Mouse (Mus musculus) testis, adult 2 months (tissue): ENCODE data around the gene Egfem1. TPM values are rescaled to one million over a fixed set of nuclear protein-coding genes. Genes with fewer than 3 reads are reported as not detected.

Experiments
- H3K27ac ChIP-seq: fragments of 200-500 bp; 2 replicates; pipeline ENCODE4 v1.5.1; 2012; ENCODE audit warnings: low read depth, low read length; ENCODE audit not compliant: control insufficient read depth, insufficient read depth
- H3K27me3 ChIP-seq: fragments of 200-500 bp; 2 replicates; pipeline ENCODE4 v1.6.1; 2012; ENCODE audit warnings: mild to moderate bottlenecking, low read length, moderate library complexity; ENCODE audit not compliant: control insufficient read depth, insufficient read depth
- H3K36me3 ChIP-seq: fragments of 200-500 bp; 2 replicates; pipeline ENCODE4 v1.6.1; 2012; ENCODE audit warnings: mild to moderate bottlenecking, low read length; ENCODE audit not compliant: control insufficient read depth, insufficient read depth
- H3K4me1 ChIP-seq: fragments of 200-500 bp; 2 replicates; pipeline ENCODE4 v1.6.1; 2012; ENCODE audit warnings: low read length; ENCODE audit not compliant: control insufficient read depth, insufficient read depth
- H3K4me3 ChIP-seq: fragments of 200-500 bp; 2 replicates; pipeline ENCODE4 v1.5.1; 2012; ENCODE audit warnings: low read depth, mild to moderate bottlenecking, low read length, moderate library complexity, mixed read lengths; ENCODE audit not compliant: control insufficient read depth
- CTCF ChIP-seq: fragments of 200-500 bp; IDR thresholded peaks from 2 replicates; pipeline ENCODE4 v1.5.1; 2012; ENCODE audit warnings: low read depth, mild to moderate bottlenecking, inconsistent platforms, low read length, moderate library complexity; ENCODE audit not compliant: control insufficient read depth, insufficient read depth, insufficient replicate concordance
- POLR2A ChIP-seq: fragments of 200-500 bp; IDR thresholded peaks from 2 replicates; pipeline ENCODE4 v1.6.1; 2012; ENCODE audit warnings: low read depth, mild to moderate bottlenecking, inconsistent platforms, low read length, moderate library complexity; ENCODE audit not compliant: control insufficient read depth
- polyA plus RNA-seq: library from polyadenylated mRNA; depleted of rRNA; stranded (reverse); fragments of >200 nt; gene quantifications from 2 replicates; pipeline ENCODE4 v1.2.3, GENCODE M21; 2012

The Egfem1 gene
- polyA plus RNA-seq, 1 experiment, result 0.62 TPM

DNA sequence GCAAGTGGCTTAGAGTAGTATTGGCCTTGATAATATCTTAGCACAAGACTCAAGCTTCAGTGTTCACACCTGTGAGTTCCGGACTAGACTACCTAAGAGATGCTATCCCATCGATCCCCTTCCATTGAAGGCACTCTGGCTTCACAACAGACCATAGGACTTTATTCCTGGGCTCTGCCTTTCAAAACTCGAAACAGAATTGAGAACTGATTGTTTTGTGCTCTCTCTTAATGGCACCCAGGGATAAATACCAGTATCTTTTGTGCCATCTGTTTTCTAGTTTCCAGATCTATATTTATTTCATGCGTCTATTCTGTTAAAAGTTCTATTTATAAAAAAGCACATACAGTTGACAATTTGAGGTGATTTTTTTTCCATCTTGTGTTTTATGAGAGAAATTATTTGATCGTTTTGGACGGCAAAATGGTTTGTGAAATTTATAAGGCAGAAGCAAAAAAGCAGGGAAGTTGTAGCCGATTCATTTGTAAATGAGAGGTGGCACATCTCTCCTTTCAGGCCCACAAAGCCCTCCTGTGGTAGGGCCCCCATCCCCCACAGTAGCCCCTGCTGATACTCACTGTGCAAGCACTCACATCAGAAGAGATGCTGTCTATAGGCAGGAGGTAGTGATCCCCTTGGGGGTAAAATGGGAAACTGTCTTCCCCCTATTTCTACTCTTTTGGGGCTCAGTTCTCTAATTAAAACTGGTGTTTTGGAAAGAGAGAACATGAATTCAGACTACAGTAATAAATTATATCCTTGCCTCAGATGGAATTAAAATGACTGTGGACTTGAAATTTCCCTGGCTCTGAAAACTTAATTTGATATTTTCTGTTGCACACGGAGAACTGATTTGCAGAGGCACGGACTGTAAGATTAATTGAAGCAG, 53.6 kb downstream of the Egfem1 start:
- H3K4me3 ChIP-seq, result no peak overlapping the region
- no peaks in the 10 kb centered on the region for H3K27me3 ChIP-seq
- TF ChIP-seq CTCF (no peak), POLR2A (no peak)
- H3K36me3 ChIP-seq, result no peaks in the 10 kb centered on the region
- no peaks in the 10 kb centered on the region for H3K4me1 ChIP-seq
- H3K27ac ChIP-seq, result no peak overlapping the region

DNA sequence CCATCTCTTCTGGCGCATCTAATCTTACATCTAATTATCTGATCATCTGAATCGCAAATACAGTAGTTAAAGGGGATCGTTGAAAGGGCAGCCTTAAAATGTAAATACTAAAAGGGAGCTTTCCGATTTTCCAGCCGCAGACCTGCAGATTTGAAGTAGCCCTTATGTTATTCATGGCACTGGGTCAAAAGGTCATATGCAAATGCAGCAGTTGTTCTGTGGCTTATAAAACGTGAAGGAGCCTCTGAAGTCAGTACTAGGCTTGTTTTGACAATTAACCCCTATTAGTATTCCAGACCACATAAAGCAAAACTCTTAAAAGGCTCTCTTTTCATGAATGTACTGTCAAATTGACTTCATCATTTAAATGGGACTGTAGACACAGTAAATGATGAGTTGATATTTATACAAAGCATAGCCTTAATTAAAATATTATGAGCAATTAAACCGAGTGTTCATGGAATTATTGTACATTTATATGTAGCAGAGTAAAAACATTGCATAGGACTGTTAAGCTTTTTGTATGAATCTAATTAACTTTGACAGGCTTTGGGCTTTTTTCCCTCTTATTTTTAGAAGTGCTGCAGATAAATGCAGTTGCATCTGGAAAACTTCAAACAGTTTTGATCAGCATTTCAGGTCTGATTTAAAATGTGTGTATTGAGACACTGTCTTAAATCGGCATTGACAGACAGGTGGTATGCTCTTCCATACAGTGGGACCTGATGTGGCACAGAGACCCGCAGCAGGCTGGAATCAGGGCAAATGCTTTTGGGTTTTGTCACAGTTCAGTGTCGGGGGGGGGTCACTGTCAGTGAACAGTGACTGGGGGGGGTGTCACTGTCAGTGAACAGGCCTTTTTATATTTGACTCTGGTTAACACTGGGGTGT, 54.5 kb downstream of the Egfem1 start:
- Histone ChIP-seq H3K4me1 (no peaks in the 10 kb centered on the region), H3K27ac (no peak overlapping the region), H3K4me3 (no peak overlapping the region), H3K36me3 (no peaks in the 10 kb centered on the region), H3K27me3 (no peaks in the 10 kb centered on the region)
- TF ChIP-seq POLR2A, result no peak
- TF ChIP-seq CTCF, result no peak

DNA sequence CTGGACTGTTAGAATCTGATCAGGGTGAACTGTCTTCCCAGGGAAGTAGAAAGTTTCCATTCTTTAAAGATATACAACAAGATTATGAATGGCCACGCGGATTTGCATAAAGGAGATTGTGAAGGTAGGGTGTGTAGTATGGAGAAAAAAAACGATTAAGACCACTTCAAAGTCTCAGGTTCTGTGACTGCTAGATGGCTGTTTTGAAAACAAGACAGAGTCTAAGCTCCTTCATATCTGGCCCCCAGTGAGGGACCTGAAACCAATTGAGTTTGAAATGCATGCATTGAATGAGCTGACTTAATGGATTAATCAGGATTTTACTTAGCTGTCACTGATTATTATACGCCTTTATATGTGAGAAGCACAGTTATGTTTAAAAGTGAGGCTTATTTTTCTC, 86.6 kb downstream of the Egfem1 start:
- no peaks in the 10 kb centered on the region for H3K4me1 ChIP-seq

DNA sequence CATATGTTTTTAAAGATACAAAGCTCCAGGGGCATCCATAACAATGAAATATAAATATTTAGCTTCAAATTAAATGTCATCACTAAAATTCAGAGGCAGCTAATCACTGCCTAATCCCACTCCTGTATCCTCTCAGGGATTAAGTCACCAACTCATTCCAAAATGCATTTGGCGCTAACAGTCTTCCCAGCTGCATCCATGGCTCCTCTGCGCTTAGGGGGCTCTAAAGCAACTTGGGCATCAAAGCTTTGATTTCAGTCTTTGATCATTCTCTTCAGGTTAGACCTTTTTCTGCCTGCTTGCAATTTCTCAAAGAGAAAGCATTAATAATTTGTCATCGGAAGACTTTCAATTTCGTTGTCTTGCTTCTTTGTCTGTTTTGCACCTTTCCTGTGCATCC, 87.2 kb downstream of the Egfem1 start:
- H3K4me1 ChIP-seq, result no peaks in the 10 kb centered on the region
- no peaks in the 10 kb centered on the region for H3K27me3 ChIP-seq
- no peak overlapping the region for H3K4me3 ChIP-seq
- TF ChIP-seq CTCF, result no peak
- TF ChIP-seq POLR2A, result no peak
- no peaks in the 10 kb centered on the region for H3K36me3 ChIP-seq
- H3K27ac ChIP-seq, result no peak overlapping the region

More for the DNA sequence above, 86.6 kb downstream of the Egfem1 start:
- H3K27ac ChIP-seq, result no peak overlapping the region
- no peak for TF ChIP-seq POLR2A
- TF ChIP-seq CTCF, result no peak
- no peak overlapping the region for H3K4me3 ChIP-seq
- H3K27me3 ChIP-seq, result no peaks in the 10 kb centered on the region
- H3K36me3 ChIP-seq, result no peaks in the 10 kb centered on the region

DNA sequence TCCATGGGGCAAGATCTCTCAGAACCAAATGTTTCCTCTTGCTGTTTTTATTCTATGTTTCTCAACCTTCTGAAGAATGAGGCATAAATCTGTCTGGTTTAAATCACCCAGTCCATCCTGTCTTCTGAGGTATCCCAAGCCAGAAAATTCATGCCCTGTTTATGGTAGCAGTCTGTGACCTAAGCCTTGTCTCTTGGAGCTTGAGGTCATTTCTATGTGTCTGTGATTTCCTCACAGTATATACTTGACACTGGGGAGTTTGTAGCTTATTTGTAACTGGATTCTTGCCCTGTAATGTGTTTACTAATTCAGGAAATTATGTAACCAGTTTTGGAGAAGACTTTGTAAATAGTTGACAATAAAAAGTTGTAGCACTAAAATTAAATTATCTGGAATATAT, 95.2 kb downstream of the Egfem1 start:
- Histone ChIP-seq H3K27ac (no peak overlapping the region), H3K4me3 (no peak overlapping the region), H3K4me1 (no peaks in the 10 kb centered on the region), H3K36me3 (no peaks in the 10 kb centered on the region), H3K27me3 (no peaks in the 10 kb centered on the region)
- TF ChIP-seq POLR2A (no peak), CTCF (no peak)

DNA sequence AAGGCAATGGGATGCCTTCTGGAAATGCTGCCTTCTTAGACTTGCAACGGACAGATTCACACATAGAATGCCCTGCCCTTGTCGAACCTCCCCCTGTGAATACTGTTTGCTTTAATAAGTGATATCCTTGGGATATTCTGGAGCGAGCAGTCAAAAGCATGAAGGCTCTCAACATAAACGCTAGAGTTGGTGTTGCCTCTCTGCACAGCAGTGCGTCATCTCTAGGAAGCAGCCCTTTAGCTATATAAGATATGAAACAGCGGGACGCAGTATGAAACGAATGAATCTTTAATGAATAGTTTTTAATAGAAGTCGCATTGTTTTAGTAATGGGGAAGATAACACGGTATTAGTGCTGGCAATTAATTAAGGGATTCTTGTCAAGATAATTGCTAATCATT, 101.2 kb downstream of the Egfem1 start:
- Histone ChIP-seq H3K4me3 (no peak overlapping the region), H3K27ac (no peak overlapping the region), H3K27me3 (no peaks in the 10 kb centered on the region), H3K4me1 (no peaks in the 10 kb centered on the region), H3K36me3 (no peaks in the 10 kb centered on the region)
- TF ChIP-seq POLR2A, result no peak
- TF ChIP-seq CTCF, result no peak

DNA sequence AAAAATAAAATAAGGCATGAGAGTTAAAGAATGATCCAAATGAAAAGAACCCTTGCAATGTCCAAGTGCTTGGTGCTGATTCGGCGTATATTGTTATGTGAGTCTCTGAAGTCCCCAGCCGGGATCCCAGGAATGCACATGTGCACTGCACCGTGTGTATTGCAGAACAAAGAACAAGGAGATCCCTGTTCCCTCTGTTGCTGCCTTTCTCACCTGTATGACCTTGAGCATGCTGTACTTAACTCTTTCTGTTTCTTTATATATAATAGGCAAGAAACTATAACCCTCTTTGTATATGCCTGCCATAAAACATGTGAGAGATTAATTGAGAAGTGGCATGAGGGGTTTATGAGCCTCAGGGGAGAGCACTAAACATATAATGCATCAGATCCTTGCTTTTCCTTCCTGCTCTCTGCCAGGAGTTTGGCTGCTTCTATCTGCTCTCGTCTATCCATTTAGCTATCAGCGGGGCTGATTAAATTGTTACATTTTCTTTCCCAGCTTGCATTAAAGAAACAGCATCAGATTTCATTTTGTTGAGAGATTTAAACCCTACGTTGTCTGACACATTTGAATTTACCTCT, 101.9 kb downstream of the Egfem1 start:
- H3K27ac ChIP-seq, result no peak overlapping the region
- H3K36me3 ChIP-seq, result no peaks in the 10 kb centered on the region
- TF ChIP-seq CTCF, result no peak
- no peak for TF ChIP-seq POLR2A
- no peaks in the 10 kb centered on the region for H3K27me3 ChIP-seq
- H3K4me1 ChIP-seq, result no peaks in the 10 kb centered on the region
- no peak overlapping the region for H3K4me3 ChIP-seq
